Mouse (Mus musculus): ENCODE data around the gene Cela3b.
A peak's percentile ranks its signal among the peaks of the same experiment; 100 is the strongest.
"Not testable (repeated sequence)": the region's sequence is repeated elsewhere in the genome, so short reads cannot be mapped to it uniquely, and the experiment has no call there.

Cela3b gene

DNA sequence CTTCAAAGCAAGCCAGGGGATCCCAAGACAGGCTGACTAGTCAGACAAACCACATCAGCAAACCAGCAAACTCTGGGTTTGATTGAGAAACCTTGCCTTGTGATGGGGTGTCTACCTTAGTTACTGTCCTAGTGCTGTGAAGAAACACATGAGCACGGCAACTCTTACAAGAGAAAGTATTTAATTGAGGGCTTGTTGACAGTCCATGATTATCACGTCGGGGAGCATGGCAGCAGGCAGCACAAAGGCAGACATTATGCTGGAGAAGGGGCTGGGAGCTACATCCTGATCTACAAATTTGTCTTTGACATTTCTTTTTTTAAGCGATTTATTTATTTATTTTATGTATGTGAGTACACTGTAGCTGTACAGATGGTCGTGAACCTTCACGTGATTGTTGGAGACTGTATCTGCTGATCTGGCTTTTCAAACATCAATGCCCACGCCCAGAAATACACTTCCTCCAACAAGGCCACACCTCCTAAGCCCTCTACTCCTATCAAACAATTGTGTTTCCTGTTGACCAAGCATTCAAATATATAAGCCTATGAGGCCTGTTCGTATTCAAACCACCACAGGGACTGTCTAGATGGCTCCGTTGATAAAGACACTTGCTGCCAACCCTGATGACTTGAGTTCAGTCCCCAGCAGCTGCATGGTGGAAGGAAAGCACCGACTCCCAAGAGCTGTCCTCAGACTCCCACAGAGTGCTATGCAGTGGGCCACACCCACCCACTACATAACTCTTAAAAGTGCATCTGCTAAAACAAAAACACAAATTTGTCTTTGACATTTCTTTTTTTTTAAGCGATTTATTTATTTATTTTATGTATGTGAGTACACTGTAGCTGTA lies 12.4 kb downstream of the Cela3b start:
- peak; percentile 7 for DNase-seq (ENCODE audit: low read depth)

DNA sequence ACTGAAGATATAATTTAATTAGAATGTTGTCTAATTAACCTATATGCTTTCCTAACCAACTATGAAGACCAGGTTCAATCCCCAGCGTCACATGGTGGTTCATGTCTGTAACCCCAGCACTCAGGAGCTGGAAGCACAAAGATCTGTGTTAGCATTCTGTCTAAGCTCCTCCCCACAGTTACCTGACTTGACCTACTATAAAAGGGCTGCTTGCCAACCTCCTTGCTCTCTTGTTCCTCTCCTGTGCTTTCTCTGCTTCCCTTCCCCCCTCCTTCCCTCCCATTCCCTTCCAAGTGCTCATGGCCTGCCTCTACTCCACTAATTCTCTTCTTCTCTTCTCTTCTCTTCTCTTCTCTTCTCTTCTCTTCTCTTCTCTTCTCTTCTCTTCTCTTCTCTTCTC lies 15.4 kb downstream of the Cela3b start:
- DNase-seq (ENCODE audit: low read depth): no peak

DNA sequence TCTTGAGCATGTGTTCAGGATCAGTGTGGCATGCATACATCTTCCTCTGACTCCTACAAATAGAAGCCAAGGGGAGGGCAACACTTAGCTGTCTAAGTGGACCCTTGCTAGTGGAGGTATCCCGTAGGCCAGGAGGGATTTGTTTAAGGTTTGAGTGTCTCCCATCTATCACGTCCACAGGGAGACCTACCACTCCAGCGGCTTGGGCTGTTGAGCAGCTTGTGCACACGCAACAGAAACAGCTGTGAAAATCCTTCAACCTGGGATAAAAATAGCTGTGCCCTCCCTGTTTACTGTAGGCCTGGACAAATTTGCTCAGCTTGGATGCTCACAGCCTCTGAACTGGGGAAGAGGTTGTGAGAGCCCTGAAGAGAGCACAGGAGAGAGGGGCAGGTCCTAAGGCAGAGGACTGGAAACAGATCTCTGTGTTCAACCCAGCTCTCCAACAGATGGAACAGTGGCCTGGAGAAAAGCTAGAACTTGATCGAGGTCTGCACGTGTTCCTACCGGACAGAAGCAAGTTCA lies 18.1 kb downstream of the Cela3b start:
- not testable (repeated sequence) for DNase-seq (ENCODE audit: low read depth)

DNA sequence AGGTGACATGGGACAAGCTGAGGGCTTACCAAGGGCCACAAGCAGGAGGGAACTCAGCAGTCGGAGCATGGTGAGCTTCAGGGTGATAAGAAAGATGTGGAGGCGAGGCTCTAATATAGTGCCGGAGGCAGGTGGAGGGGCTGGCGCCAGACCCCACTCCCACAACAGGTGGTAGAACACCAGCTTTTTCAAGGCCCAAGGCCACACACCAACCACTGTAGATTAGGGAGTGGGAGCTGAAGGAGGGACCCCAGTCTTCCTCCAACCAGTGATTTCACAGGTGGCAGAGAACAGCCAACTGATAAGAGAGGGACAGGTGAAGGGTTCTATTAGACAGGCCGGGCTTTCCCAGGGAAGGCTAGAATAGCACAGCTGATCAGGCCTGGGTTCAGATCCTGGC lies 20.6 kb downstream of the Cela3b start, which contains the start of gene Cela3a:
Gene Cela3a, minus strand, starts transcription at position 101 of the 400 bp plus-strand sequence.
- DNase-seq (ENCODE audit: low read depth): no peak

DNA sequence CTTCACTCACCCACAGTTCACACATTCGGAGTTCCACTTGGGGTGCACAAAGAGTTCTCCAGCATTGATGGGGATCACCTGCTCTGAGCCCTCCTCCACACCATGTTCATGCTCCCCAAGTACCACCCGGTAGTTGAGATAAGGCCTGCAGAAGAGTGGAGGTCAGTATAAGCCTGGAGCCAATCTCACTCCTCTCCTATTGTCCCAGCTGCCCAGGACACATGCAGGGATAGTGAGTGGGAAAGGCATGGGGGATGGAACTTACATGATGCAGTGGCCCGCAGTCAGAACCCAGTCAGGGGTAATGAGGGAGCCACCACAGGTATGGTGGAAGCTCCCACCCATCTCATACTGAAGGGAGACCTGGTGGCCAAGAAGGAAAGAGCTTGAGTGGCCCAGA lies 24.8 kb downstream of the Cela3b start:
- DNase-seq (ENCODE audit: low read depth): no peak

DNA sequence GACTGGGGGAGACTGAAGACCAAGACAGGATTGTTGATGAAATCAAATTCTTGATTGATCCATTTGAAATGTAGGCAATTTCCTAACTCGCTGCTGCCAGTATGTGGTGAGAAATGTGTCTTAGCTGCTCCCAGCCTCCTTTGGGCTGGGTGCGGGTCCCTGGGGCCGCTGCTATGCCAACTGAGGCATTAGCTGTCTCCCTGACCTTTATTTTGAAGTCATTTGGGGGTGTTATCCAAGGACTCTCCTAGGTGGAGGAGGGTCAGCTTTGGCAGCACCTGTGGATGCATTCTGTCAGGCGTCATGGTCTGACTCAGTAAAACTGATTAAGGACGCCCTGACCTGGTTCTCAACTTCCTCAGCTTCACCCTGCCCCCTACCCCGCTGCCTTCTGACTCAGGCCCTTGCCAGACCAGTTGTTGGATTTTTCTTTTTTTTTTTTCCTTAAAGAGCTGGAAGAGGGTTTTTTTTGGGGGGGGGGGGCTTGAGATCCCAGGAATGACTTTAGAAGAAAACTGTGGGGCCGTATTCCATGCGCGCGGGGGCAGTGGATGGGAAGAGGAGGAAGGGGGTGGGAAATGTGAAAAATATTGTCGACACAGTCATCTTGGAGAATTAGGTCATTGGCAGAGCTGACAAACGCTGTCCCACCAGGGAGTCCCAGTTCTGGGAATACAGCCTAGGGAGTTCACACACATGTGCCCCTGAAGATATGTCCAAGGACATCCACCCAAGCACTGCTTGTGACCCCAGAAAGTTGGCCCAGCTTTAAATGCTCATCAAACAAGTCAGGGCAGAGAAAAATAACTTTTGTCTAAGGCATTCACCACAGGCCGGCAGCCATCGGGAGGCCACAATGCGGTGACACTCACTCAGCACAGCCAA lies 33.5 kb downstream of the Cela3b start:
- no peak for DNase-seq (ENCODE audit: low read depth)

DNA sequence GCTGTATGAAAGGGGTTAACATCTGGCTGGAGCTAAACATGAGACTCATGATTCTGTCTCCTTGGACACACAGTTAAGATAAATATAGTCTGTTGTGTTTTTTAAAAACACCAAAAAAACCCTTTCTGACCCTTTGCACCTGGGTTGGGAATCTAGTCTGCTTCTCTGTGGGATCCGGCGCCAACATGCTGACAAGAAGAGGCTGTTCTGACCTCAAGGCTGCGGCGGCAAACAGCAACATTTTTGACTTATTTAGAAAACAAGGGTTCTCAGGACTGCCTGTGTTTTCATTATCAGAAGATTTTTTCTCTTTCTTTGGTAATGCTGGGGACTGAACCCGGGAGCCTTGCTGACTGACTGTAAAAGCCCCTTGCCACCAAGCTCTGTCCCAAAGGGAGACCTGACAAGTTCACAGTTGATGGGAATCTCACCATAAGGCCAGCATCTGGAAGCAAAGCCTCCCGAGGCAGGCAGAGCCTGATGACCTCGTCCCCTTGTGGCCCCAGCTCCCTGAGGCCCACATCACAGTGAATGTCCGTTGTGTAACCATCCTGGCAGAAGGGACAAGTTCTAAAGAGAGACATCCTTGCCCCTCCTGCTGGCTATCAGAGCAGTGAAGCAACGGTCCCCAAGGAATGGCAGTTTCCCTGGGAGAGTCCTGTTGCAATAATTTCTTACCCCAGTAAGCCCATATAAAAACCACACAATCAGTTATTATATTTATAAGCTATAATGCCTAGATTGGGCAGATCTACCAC lies 36.8 kb downstream of the Cela3b start:
- DNase-seq (ENCODE audit: low read depth): no peak

DNA sequence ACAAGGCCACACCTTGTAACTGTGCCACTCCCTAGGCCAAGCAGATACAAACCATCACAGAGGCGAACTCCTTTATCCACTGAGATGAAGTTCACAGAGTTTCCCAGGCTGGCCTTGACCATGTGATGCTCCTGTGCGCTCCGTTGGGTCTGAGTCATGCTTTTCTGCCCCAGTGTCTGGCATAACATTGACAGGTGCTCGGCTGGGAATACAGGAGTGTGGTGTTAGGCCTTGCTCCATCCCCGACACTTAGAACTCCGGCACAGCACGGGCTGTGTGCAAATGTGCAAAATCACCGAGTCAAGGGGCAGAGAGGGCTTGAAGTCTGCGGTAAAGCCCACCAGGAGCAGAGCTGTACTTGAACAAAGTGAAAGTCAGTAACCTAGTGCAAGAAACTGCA lies 37.5 kb downstream of the Cela3b start:
- no peak for DNase-seq (ENCODE audit: low read depth)

DNA sequence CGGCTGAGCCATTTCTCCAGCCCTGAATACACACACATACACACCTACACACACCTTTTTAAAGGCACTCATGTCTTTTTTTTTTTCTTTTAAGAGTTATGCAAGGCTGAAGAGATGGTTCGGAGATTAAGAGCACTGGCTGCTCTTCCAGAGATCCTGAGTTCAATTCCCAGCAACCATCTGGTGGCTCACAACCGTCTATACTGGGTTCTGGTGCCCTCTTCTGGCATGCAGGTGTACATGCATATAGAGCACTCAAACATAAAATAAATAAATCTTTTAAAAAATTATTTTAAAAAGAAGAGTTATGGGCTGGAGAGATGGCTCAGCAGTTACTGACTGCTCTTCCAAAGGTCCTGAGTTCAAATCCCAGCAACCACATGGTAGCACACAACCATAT lies 39.1 kb downstream of the Cela3b start:
- DNase-seq (ENCODE audit: low read depth): peak; percentile 56

DNA sequence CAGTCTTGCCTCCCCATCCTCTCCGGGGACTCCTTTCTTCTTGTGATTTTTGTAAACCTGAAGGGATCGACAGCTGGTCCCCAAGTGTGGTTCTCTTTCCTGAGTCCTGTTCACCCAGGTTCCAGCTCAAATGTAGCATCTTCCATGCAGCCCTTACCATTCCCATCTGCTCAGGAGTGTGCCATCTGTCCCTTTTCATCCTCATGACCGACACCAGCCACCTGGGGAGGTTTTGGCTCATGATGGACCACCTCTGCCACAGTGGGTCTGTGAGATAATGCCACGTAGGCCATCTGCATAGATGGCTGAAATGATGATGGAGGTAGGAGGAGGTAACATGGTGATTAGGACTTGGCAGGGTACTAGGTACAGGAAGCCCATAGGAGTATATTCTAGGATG lies 40.1 kb downstream of the Cela3b start:
- no peak for DNase-seq (ENCODE audit: low read depth)

DNA sequence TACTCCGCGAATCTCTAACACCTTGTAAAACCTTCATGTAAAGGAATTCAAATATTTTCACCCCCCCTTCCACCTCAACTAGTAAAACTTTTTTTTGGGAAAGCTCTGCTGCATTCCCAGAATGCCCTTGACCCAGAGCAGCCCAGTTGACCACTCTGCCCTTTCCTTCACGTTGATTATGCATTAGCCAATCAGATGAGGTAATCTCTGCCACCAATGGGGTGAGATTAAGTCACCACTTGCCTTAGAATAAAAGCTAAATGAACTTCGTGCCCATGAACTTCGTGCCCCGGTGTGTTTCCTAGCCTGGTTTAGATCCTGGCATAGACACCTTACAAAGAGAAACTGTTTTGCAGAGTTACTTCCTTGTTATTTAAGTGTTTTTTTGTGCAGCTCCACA lies 41.4 kb downstream of the Cela3b start:
- DNase-seq (ENCODE audit: low read depth): peak; percentile 44

DNA sequence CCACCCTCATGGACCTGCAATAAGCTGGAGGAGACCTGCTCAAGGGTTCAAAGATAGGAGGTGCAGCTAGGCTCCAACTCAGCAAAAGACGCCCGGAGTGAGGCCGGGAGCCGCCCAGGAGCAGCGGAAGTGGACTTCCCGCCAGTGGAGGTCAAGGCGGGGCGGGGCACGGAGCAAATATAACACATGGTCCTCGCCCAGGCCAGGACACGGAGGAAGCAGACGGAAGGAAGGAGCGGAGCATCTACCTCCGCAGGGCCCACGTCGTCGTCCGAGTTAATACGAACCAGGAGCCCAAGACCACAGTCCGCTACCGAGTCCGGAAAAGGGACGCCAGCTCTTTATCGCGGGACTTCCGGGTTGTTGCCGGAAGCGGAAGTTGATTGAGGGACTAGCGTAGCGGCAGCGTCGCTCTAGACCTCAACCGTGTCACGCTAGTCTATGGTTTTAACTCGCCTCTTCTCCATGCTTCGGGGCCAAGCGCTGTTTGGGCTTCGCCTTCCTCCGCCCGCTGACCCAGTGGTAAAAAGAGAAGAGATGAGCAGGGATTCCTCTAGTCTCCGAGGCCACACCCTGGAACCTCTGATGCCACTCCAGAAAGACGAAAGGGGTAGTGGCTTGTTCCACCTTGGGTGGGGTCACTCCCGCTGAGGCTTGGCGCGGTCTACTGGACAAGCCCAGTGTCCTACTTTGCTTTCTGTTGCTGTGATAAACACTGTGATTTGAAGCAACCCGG lies 42.1 kb downstream of the Cela3b start:
- peak; percentile 91 for DNase-seq (ENCODE audit: low read depth)

DNA sequence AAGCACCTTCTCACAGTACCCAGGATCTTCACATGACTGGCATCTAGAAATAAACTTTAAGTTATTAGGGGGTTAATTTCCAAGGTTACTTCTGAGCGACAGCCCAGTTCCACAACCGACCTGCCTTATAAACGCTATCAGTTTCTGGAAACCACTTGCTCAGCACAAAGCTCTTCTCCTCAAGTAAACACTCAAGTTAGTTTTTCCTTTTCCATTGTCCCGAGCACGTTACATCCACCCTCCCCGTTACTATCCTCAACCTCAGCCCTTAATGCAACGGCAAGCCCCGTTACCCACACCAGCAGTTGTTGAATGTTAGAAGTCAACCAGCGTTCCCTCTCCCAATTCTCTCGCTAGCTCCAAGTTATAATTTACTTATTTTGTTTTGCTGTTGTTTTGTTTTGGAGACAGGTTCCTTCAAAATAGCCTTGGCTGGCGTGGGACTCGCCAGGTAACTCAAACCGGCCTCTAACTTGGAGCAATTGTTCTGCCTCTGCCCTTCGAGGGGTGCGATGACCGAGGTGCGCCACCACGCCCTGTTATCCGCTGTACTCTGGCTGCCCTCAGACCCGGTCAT lies 42.8 kb downstream of the Cela3b start:
- peak; percentile 53 for DNase-seq (ENCODE audit: low read depth)

DNA sequence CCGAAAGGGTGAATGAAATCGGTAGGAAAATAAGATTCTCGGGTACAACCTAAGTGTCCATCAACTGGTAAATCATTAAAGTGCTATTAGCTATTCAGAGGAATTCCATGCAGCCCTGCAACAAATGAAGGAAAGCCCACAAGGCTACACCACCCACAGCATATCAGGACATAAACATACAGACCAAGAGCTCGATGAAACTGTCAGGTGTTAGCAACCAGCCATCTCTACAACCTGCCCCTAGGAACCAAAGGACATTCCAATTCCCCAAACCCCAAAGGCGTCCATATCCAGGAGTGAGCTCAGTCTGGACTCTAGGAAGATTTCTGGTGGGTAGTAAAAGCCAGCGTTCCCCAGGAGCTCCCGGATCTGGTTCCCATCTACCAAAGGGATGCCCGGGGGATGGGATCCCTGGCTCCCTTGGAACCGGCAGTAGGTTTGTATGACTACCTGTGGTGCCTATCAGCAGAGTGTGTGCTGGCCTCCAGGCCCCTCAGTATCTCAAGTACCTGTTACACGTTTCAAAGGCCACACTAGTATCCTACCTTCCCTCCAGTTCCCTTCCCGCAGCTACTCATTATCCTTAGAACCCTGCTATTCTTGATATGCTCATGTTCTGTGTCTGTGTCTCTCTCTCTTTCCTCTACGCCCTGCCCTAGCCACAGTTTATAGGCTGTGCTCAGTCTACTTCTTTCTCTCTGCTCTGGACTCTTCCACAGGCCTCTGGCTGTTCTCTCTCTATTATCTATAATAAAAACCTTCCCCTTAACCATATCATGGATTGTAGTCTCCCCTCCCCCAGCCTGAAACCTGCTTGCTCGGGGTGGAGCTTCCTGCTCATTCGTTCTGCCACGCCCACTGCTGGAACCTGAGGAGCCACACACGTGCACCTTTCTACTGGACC lies 49.4 kb downstream of the Cela3b start:
- DNase-seq (ENCODE audit: low read depth): no peak

DNA sequence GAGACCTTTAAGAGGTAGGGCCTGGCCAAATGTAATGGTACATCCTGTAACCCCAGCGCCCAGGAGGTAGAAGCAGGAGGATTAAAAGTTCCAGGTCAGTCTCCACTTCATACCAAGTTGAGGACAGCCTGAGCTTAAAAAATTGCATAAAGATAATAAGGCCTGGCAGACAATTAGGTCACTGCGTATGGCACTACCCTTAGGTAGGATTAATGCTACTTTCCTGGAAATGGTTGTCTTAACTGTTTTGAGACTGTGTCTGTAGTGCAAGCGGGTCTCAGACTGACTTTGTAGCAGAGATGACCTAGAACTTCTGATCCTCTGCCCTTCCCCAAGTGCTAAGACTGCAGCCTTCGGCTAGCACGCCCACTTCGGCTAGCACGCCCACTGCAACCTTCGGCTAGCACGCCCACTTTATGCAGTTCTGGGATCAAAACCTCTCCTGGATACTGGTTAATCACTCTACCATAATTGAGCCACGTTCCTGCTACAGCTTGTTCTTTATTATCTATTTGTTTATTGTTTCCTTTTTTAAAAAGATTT lies 50.6 kb downstream of the Cela3b start:
- DNase-seq (ENCODE audit: low read depth): no peak

DNA sequence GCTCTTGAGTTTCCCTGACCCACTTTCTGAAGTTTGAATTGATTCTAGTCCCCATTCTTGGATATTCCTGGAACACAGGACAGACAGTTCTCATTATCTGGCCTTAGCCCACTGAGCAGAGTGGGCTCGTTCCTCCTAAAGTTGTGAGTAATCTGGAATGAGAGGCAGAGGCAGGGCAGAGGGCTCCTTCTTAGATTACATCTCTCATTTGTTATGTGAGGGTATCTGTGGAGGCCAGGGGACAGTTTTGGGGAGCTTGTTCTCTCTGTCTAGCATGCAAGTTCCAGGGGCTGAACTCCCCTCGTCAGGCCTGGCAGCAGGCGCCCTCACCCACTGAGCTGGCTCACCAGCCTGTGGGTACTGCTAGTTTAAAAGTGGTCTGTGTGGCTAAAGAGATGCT lies 51.3 kb downstream of the Cela3b start:
- no peak for DNase-seq (ENCODE audit: low read depth)

DNA sequence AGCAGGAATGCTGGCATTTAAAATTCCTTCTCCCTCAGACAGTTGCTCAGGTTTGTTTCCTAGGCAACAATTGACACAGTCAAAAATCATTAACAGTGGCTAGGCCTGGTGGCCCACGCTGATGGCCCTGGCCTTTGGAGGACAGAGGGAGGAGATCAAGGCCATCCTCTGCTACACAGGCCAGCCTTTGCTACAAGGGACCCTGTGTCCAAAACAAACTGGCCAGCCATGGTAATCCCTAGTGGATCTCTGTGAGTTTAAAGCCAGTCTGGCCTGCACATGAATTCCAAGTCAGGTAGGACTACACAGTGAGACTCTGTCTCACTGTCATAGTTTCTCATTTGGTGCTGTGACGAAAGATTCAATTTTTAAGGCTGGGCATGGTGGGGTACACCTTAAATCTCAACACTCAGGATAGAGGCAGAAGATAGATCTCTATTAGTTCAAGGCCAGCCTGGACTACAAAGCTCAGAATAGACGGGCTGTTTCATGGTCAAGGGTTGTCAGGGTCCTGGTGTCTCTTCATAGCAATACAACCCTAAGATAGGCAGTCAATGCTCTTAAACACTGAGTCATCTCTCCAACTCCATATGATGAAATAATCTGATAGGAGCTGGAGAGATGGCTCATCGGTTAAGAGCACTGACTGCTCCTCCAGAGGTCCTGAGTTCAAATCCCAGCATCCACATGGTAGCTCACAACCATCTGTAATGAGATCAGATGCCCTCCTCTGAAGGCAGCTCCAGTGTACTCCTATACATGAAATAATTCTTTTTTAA lies 52.6 kb downstream of the Cela3b start:
- DNase-seq (ENCODE audit: low read depth): no peak

DNA sequence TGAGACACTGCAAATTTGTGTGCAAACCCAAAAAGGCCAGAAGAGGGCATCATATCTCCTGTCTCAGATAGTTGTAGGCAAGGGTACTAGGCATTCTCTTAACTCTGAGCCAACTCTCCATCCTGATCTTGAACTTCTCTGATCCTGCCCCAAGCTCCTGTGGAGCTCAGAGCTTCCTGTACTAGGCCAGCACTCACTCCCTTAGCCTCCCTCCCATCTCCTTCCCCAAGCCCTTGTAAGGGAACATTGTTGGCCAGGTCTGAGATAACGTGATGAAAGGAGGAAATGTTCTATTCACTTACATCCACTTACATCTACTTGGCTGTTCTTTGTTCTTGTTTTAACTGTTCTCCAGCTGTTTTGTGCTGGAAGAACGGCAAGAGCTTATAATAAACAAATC lies 53.6 kb downstream of the Cela3b start:
- no peak for DNase-seq (ENCODE audit: low read depth)

Data from naive thymus-derived CD4-positive, alpha-beta T cell, adult 2 months (primary cell).